Mouse (Mus musculus): ENCODE results near the gene Serpinb1a. TPM values are rescaled to one million over a fixed set of nuclear protein-coding genes. Genes with fewer than 3 reads are reported as not detected.
"Not testable (repeated sequence)": the region's sequence is repeated elsewhere in the genome, so short reads cannot be mapped to it uniquely, and the experiment has no call there.

The Serpinb1a gene
- polyA plus RNA-seq, 1 experiment, result not detected

DNA sequence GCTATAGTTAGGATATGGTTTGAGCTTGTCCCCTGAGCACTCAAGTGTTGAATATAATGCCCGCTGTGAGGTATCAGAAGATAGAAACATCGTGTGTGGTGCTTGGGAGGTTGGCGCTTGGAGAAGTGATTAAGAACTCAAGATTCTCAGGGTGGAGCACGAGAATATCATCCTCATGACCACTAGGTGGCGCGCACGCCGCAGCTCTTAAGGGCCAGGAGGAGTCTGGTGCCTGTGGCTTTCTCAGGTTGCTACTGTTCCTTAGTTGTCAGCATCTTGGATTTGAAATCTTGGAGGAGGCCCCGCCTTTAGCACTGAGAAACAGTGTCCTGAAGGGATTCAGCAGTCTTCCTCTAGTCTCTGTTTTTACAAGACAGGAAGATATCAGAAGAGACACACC, 15.5 kb upstream of the Serpinb1a start:
- Histone ChIP-seq H3K9me3 (ENCODE audit: control insufficient read depth, low read length) (no peaks in the 10 kb centered on the region), H3K4me1 (ENCODE audit: control insufficient read depth) (no peaks in the 10 kb centered on the region), H3K4me3 (replicated peaks) (no peak overlapping the region), H3K27me3 (ENCODE audit: control insufficient read depth) (no peaks in the 10 kb centered on the region), H3K36me3 (ENCODE audit: control insufficient read depth) (no peaks in the 10 kb centered on the region)
- TF ChIP-seq GATA1 (IDR thresholded peaks at IDR 0.05; ENCODE audit: low read length) (no peak), TAL1 (IDR thresholded peaks at IDR 0.05; ENCODE audit: low read length) (no peak)

DNA sequence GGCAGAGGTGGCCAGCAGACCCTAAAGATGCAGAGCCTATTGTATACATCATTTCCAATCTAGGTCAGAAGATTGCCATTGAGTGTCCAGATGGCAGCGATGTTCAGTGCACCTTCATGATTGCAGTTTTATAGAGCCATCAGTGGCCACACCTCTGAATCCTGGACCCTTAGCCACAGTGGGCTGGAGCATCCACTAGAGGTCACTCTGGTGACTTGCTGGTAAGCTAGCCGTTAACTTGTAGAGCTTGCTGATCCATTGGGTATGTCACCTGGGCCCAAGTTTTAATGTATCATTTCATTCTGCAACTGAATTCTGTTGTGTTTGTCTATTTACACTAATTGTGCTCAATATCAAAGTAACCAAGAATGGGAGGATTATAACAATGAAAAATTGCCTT, 14.6 kb upstream of the Serpinb1a start:
- Histone ChIP-seq H3K4me1 (ENCODE audit: control insufficient read depth) (no peaks in the 10 kb centered on the region), H3K27me3 (ENCODE audit: control insufficient read depth) (no peaks in the 10 kb centered on the region), H3K4me3 (replicated peaks) (no peak overlapping the region), H3K9me3 (ENCODE audit: control insufficient read depth, low read length) (no peaks in the 10 kb centered on the region), H3K36me3 (ENCODE audit: control insufficient read depth) (no peaks in the 10 kb centered on the region)
- no peak for TF ChIP-seq TAL1 (IDR thresholded peaks at IDR 0.05; ENCODE audit: low read length)
- no peak for TF ChIP-seq GATA1 (IDR thresholded peaks at IDR 0.05; ENCODE audit: low read length)

- not testable (repeated sequence) for H3K27me3 ChIP-seq (ENCODE audit: control insufficient read depth); H3K4me3 ChIP-seq (replicated peaks); H3K9me3 ChIP-seq (ENCODE audit: control insufficient read depth, low read length); H3K36me3 ChIP-seq (ENCODE audit: control insufficient read depth); H3K4me1 ChIP-seq (ENCODE audit: control insufficient read depth)
Measured at GRCm38 (mm10) chr13:32864529-32864928, 13.5 kb upstream of the Serpinb1a start.

DNA sequence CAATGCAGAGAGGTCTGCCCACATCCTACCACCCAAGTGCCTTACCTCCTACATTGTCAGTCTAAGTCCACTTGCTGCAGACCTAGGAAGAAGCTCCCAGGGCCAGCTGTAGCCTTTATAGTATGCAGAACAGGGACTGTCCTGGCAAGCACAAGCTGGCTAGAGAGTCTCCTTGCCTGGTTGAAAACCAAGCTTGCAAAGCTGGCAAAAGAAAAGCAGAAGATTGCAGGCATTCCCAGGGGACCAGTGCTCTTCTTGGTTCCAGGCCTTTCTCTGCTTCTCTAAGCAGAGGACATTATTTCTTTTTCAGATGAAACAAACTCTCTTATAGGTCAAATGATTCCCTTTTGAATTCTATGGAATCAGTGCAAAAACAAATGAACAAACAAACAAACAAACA, 12.5 kb upstream of the Serpinb1a start:
- H3K27me3 ChIP-seq (ENCODE audit: control insufficient read depth), result no peaks in the 10 kb centered on the region
- no peak overlapping the region for H3K4me3 ChIP-seq (replicated peaks)
- no peak for TF ChIP-seq GATA1 (IDR thresholded peaks at IDR 0.05; ENCODE audit: low read length)
- TF ChIP-seq TAL1 (IDR thresholded peaks at IDR 0.05; ENCODE audit: low read length), result no peak
- no peaks in the 10 kb centered on the region for H3K4me1 ChIP-seq (ENCODE audit: control insufficient read depth)
- H3K36me3 ChIP-seq (ENCODE audit: control insufficient read depth), result no peaks in the 10 kb centered on the region
- no peaks in the 10 kb centered on the region for H3K9me3 ChIP-seq (ENCODE audit: control insufficient read depth, low read length)

DNA sequence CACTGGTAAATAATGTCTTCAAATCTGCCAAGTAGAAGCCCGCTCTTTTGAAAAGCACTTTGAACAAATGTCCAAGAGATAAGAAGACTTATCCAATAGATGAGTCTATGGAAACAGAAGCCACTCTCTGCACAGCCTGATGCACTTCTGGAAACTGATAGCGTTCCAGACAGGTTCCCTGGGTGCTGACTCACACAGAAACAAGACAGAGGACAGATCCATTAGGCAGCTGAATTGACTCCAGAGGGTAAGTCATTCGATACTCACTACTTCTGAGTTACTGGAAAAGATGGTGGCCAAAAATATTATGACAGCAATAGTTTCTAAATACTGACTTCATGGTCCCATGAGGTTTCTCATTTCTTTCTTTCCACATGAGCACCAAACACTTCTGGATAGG, 9.8 kb upstream of the Serpinb1a start:
- no peak for TF ChIP-seq GATA1 (IDR thresholded peaks at IDR 0.05; ENCODE audit: low read length)
- TF ChIP-seq TAL1 (IDR thresholded peaks at IDR 0.05; ENCODE audit: low read length), result no peak
- no peaks in the 10 kb centered on the region for H3K4me1 ChIP-seq (ENCODE audit: control insufficient read depth)
- H3K27me3 ChIP-seq (ENCODE audit: control insufficient read depth), result no peaks in the 10 kb centered on the region
- H3K36me3 ChIP-seq (ENCODE audit: control insufficient read depth), result no peaks in the 10 kb centered on the region
- no peak overlapping the region for H3K4me3 ChIP-seq (replicated peaks)
- no peaks in the 10 kb centered on the region for H3K9me3 ChIP-seq (ENCODE audit: control insufficient read depth, low read length)

GRCm38 (mm10) chr13:32853073-32853472, 2.1 kb upstream of the Serpinb1a start:
- TF ChIP-seq TAL1 (IDR thresholded peaks at IDR 0.05; ENCODE audit: low read length) (no peak), GATA1 (IDR thresholded peaks at IDR 0.05; ENCODE audit: low read length) (no peak)
- Histone ChIP-seq H3K4me1 (ENCODE audit: control insufficient read depth) (no peaks in the 10 kb centered on the region), H3K36me3 (ENCODE audit: control insufficient read depth) (no peaks in the 10 kb centered on the region), H3K9me3 (ENCODE audit: control insufficient read depth, low read length) (no peaks in the 10 kb centered on the region), H3K4me3 (replicated peaks) (no peak overlapping the region), H3K27me3 (ENCODE audit: control insufficient read depth) (no peaks in the 10 kb centered on the region)

DNA sequence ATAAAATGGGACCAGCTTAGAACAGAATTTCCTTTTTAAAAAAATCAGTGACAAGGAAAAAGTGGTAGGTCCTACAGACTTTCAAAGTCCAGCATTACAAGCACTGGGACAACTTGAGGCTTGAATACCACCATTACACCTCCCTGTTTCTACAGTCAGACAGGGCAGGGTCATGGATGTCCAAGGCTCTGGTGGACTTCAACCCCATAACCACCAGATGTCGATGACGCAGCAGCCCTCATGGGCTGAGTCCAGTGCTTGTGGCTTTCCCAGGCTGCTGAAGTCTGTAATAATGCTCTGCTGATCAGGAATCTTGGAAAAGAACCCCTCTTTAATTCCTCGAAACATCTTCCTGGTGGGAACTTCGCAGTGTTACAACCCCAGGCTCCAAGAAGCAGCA, 1.6 kb upstream of the Serpinb1a start:
- Histone ChIP-seq H3K4me3 (replicated peaks) (no peak overlapping the region), H3K9me3 (ENCODE audit: control insufficient read depth, low read length) (no peaks in the 10 kb centered on the region), H3K27me3 (ENCODE audit: control insufficient read depth) (no peaks in the 10 kb centered on the region), H3K4me1 (ENCODE audit: control insufficient read depth) (no peaks in the 10 kb centered on the region), H3K36me3 (ENCODE audit: control insufficient read depth) (no peaks in the 10 kb centered on the region)
- no peak for TF ChIP-seq TAL1 (IDR thresholded peaks at IDR 0.05; ENCODE audit: low read length)
- no peak for TF ChIP-seq GATA1 (IDR thresholded peaks at IDR 0.05; ENCODE audit: low read length)

DNA sequence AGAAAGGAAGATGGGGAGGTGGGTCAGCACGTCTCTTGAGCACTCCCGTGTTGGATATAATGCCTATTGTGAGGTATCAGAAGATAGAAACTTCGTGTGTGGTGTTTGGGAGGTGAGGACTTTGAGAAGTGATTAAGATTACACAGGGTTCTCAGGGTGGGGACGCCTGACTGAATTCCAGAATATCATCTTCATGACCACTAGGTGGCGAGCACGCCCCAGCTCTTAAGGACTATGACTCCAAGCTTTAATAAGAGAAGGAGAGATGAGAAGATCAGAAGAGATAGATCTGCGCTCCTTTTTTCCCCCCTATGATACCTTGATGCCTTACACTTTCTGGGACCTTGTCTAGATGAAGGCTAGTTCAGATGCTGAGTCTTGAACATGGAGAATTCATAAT, 982 bp upstream of the Serpinb1a start:
- Histone ChIP-seq H3K36me3 (ENCODE audit: control insufficient read depth) (no peaks in the 10 kb centered on the region), H3K9me3 (ENCODE audit: control insufficient read depth, low read length) (no peaks in the 10 kb centered on the region), H3K4me3 (replicated peaks) (no peak overlapping the region), H3K27me3 (ENCODE audit: control insufficient read depth) (no peaks in the 10 kb centered on the region), H3K4me1 (ENCODE audit: control insufficient read depth) (no peaks in the 10 kb centered on the region)
- TF ChIP-seq GATA1 (IDR thresholded peaks at IDR 0.05; ENCODE audit: low read length), result no peak
- no peak for TF ChIP-seq TAL1 (IDR thresholded peaks at IDR 0.05; ENCODE audit: low read length)

DNA sequence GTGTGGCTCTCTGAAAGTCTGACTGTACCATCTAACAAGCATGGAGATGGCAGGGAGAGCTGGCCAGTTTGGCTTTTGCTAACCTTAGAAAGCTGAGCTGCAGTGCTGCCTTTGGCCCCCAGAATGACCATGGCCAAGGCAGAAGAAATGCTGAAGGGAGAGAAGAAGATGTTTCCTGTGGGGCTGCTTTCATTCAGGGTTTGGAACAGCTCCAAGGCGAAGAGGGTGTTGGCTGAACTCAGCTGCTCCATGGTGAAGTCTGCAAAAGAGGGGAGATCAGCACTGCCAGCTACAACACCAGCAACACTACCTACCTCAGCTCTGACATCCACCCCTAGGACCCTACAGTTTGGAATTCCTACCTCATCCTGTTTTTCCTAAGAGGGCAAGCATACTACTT, 829 bp downstream of the Serpinb1a start:
- Histone ChIP-seq H3K27me3 (ENCODE audit: control insufficient read depth) (no peaks in the 10 kb centered on the region), H3K9me3 (ENCODE audit: control insufficient read depth, low read length) (no peaks in the 10 kb centered on the region), H3K4me1 (ENCODE audit: control insufficient read depth) (no peaks in the 10 kb centered on the region), H3K36me3 (ENCODE audit: control insufficient read depth) (no peaks in the 10 kb centered on the region), H3K4me3 (replicated peaks) (no peak overlapping the region)
- TF ChIP-seq GATA1 (IDR thresholded peaks at IDR 0.05; ENCODE audit: low read length), result no peak
- no peak for TF ChIP-seq TAL1 (IDR thresholded peaks at IDR 0.05; ENCODE audit: low read length)

GRCm38 (mm10) chr13:32849531-32850123, 1.4 kb downstream of the Serpinb1a start:
- no peak for TF ChIP-seq GATA1 (IDR thresholded peaks at IDR 0.05; ENCODE audit: low read length)
- no peak for TF ChIP-seq TAL1 (IDR thresholded peaks at IDR 0.05; ENCODE audit: low read length)
- H3K4me1 ChIP-seq (ENCODE audit: control insufficient read depth), result no peaks in the 10 kb centered on the region
- H3K27me3 ChIP-seq (ENCODE audit: control insufficient read depth), result no peaks in the 10 kb centered on the region
- H3K4me3 ChIP-seq (replicated peaks), result no peak overlapping the region
- no peaks in the 10 kb centered on the region for H3K9me3 ChIP-seq (ENCODE audit: control insufficient read depth, low read length)
- no peaks in the 10 kb centered on the region for H3K36me3 ChIP-seq (ENCODE audit: control insufficient read depth)
